Mouse (Mus musculus) Patski (cell line): ENCODE results near the gene Myh7. TPM values are rescaled to one million over a fixed set of nuclear protein-coding genes. Genes with fewer than 3 reads are reported as not detected.
"Not testable (repeated sequence)": the region's sequence is repeated elsewhere in the genome, so short reads cannot be mapped to it uniquely, and the experiment has no call there.

Experiments used
- ATAC-seq: fragments of 100-300 bp; one replicate; pipeline ENCODE4 v1.8.0; 2021
- CTCF ChIA-PET: fragments of 350-600 bp; sonication (Branson Sonifier 250); formaldehyde crosslinking; loops from one replicate; lab custom pipeline; 2022; ENCODE audit warnings: inconsistent platforms; lab: Charles Lee
- POLR2A ChIA-PET: fragments of 350-600 bp; sonication (Branson Sonifier 250); formaldehyde crosslinking; loops from one replicate; lab custom pipeline; 2022; ENCODE audit warnings: antibody characterized with exemption, inconsistent platforms; lab: Charles Lee
- DNase-seq: peaks from one replicate; pipeline ENCODE4 v3.0.0-alpha.2; 2011; ENCODE audit warnings: low read depth, low spot score
- H3K27me3 ChIP-seq: fragments of 371-371 bp; one replicate; pipeline ENCODE4 v1.5.1; 2021
- CTCF ChIP-seq: fragments of 100-300 bp; IDR thresholded peaks from one replicate; pipeline ENCODE4 v1.5.1; 2021
- in situ Hi-C: fragments of 300-500 bp; cut with MboI; formaldehyde crosslinking; loops from 3 replicates; pipeline ENCODE4 v1.11.1; 2018; ENCODE audit warnings: low pct_unique_long_range_greater_than_20kb, mixed read lengths
- polyA plus RNA-seq: library from polyadenylated mRNA; unstranded; gene quantifications from one replicate; pipeline ENCODE4 v1.2.3, GENCODE M21; 2021

The Myh7 gene
- polyA plus RNA-seq: 0.23 TPM

DNA sequence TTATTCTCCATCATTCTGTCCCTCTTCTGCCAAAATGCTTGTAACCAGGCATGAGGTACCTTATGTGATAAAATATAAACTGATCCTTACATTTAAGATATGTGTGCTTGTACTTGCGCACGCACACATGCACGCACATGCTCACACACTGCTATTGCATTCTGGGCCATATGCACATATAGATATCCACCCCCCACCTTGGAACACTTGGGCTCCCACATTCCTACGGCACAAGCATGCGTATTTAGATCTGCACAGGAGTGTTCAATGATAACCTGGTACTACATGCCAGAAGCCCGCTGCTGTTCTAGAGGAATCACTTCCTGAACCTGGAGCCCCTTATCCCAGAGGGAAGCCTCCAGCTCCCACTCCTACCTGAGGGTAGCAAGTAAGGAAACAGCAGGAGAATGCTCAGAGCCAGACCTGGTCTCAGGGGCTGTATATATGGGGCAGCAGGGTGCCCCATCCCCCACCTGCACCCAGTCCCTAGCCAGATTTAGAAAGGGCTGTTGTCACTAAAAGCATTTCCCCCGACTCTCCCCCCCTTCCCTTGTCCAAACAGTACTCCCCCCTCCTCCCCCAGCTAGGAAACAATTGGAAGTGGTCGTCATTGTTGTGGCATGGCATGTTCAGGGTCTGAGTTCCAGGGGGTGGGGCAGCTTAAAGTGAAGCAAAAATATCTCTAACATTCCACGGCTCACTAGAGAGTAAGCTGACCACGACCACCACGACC, at the start of gene Myh7:
Myh7 (minus strand) TSS at position 491 of the 733 bp plus-strand sequence.
- ChIA-PET POLR2A (no interaction called here), CTCF (no interaction called here)
- H3K27me3 ChIP-seq: peaks cover 17% of the 10 kb centered on the region
- ATAC-seq (no peak), DNase-seq (no peak)
- in situ Hi-C loops: no loop called here
- no peak for TF ChIP-seq CTCF

DNA sequence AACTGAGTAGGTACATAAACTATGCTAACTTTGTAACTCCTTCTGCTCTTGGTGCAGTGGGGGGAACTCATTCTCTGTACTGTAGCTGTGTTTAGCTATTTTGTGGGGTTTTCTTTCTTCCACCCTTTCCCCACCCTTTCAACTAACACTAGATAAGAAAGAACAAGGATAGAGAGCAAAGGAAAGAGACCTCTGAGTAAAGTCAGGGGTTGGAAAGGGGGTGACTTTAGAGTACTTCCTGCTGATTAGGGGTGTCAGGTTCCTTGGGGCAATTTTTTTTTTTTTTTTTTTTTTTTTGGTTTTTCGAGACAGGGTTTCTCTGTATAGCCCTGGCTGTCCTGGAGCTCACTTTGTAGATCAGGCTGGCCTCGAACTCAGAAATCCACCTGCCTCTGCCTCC, 49.3 kb upstream of the Myh7 start:
- DNase-seq, POLR2A ChIA-PET: not testable (repeated sequence)

DNA sequence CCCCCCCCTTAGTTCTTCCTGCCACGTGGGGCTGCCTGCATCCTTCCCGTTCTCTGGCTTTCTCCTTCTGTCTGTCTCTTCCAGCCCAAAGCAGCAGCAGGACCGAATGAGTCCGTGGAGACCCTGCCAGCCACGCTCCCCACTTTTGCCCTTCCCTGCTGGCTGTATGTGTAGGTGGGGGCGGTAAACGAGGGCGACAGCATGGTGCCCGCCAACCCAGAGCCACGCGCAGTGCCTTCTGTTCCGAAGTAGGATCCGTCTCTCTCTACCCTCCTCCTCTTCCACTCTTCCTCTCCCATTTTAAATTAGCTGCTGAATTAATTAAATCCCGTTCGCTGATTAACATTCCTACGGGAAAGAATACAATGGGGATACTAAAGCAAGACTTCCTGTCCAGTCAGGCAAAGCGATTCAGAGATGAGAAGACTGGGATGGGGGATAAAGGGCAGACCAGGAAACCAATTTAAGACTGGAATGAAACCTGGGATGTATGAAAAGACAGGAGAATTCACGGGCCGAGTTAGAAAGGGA, 38.3 kb upstream of the Myh7 start:
- DNase-seq: no peak
- ChIA-PET CTCF (interaction anchor here (1.0 kb wide), 2 partner anchors 17 to 87 kb away, joined by 3 read pairs; no protein-coding TSS in a partner anchor), POLR2A (interaction anchor here (1.0 kb wide), 1 partner anchor 31 kb away, joined by 3 read pairs; no protein-coding TSS in a partner anchor)
- no peak for TF ChIP-seq CTCF
- in situ Hi-C loops: no loop called here
- H3K27me3 ChIP-seq: no peaks in the 10 kb centered on the region
- no peak for ATAC-seq

More for the DNA sequence above, 49.3 kb upstream of the Myh7 start:
- CTCF ChIA-PET: interaction anchor here (1.2 kb wide), 1 partner anchor 9 kb away, joined by 3 read pairs; no protein-coding TSS in a partner anchor
- ATAC-seq, H3K27me3 ChIP-seq, in situ Hi-C loops: not testable (repeated sequence)

DNA sequence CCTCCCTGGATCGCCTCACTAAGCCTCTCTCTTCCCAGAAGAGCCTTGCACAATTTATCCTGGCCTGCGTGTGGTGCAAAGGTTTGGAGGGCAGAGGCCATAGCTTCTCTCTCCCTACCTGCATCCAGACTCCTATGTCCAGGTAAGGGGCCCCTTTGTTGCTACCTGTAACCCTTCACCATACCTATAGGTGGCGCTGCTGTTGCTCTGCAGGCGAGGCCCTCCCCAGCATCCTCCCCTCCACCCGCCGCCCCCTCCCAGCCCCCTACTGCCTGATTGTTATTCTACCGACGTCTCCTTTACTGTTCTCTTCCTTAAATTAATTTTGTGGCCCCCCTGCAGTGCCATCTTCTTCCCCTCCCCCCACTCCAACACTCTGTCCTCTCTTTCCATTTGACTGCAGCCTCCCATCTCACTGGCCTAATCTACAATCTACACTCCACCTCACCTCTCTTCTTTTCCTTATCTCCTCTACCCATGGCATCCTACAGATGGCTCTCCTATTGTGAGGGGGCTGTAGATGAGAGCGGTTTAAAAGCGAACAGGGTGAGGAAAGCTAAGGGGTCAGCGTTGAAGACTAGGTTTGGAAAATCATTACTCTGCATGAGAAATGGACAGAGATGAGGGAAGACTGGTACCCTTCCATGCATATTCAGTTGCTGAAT, 34.7 kb upstream of the Myh7 start:
- in situ Hi-C loops: loop anchor here (5.0 kb wide), 1 partner anchor 53 kb away; no protein-coding TSS in a partner anchor

DNA sequence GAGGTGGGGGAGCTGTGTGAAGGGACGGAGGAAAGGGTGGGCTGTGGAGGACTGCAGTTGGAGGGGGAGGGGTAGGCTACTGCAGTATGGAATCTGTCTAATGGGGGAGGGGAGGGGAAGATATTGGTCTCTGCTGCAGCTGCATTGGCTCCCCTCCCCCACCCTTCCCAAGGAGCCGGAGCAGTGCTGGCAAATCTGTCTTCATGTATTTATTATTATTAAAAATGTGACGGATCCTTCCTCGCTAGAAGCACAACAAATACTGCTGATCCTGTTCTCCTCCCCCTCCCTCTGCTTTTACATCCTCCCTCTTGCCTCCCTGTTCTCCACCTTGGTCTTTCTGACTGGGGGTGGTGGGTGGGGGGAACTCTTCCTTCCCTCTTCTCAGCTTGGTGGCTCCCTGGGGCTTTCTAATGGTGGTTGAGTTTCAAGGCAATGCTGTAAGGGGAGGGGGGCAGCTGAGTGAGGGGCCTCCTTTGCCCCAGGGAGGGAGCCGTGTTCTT, 34.0 kb upstream of the Myh7 start:
- no peak for DNase-seq
- ATAC-seq: no peak
- in situ Hi-C loops: loop anchor here (5.0 kb wide), 1 partner anchor 54 kb away; no protein-coding TSS in a partner anchor
- ChIA-PET POLR2A (interaction anchor here (0.7 kb wide), 1 partner anchor 56 kb away, joined by 4 read pairs; no protein-coding TSS in a partner anchor), CTCF (interaction anchor here (1.2 to 8.9 kb wide), 5 partner anchors 20 to 70 kb away, joined by 3 to 79 read pairs (median 10); no protein-coding TSS in a partner anchor)
- no peak for TF ChIP-seq CTCF
- no peaks in the 10 kb centered on the region for H3K27me3 ChIP-seq

More for the DNA sequence above, 34.7 kb upstream of the Myh7 start:
- ChIA-PET POLR2A (no interaction called here), CTCF (interaction anchor here (0.7 to 8.9 kb wide), 3 partner anchors 18 to 55 kb away, joined by 3 to 79 read pairs (median 10); no protein-coding TSS in a partner anchor)
- ATAC-seq: no peak
- DNase-seq: no peak
- TF ChIP-seq CTCF: peak; percentile 62
- no peaks in the 10 kb centered on the region for H3K27me3 ChIP-seq

DNA sequence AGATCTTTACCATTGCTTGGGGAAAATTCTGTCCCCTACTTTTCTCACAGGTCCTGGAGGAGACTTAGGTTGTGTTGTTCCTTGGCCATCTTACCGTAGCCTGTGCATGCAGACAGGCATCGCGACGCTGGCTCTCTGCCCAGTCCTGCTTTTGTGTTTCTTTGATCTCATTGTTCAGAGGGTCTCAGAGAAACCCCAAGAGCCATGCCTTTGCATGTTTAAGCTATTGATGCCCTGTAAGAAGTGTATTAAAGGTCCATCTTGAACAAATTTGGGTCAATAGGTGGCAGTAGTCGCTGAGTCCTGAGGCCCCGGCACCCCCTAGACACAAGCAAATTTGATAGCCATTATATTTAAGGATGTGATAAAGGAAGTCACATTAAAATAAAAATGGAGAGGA, 33.2 kb upstream of the Myh7 start:
- no peak for ATAC-seq
- TF ChIP-seq CTCF: peak; percentile 55
- no peak for DNase-seq
- in situ Hi-C loops: loop anchor here (5.0 kb wide), 1 partner anchor 55 kb away; no protein-coding TSS in a partner anchor
- ChIA-PET CTCF (interaction anchor here (1.0 to 8.9 kb wide), 7 partner anchors 13 to 70 kb away, joined by 3 to 79 read pairs (median 4); no protein-coding TSS in a partner anchor), POLR2A (interaction anchor here (0.6 to 0.7 kb wide), 2 partner anchors 51 to 320 kb away, joined by 3 read pairs; no protein-coding TSS in a partner anchor)
- no peaks in the 10 kb centered on the region for H3K27me3 ChIP-seq

DNA sequence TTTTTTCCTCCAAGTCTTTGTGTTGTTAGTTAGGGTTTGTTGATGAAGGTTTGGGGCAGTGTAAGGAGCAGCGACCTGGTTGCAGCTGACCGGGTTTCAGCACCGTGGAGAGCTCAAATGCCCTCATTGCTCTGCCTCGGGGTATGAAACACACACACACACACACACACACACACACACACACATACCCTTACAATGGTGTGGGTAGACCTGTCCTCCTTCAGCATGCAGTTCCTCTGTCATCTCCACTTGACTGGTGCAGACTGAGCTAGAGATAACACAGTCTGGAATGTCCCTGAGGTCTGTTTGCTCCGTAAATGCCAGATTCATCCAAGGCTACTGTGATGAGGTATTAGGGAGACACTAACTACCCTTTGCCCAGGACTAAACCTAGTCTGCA, 32.8 kb upstream of the Myh7 start:
- CTCF ChIA-PET: interaction anchor here (1.0 to 8.9 kb wide), 7 partner anchors 14 to 71 kb away, joined by 3 to 79 read pairs (median 4); no protein-coding TSS in a partner anchor
- no peaks in the 10 kb centered on the region for H3K27me3 ChIP-seq
- TF ChIP-seq CTCF: no peak
- no peak for ATAC-seq
- POLR2A ChIA-PET: interaction anchor here (0.6 to 0.7 kb wide), 3 partner anchors 10 to 320 kb away, joined by 3 read pairs; no protein-coding TSS in a partner anchor
- DNase-seq: no peak
- in situ Hi-C loops: loop anchor here (5.0 kb wide), 1 partner anchor 55 kb away; no protein-coding TSS in a partner anchor

DNA sequence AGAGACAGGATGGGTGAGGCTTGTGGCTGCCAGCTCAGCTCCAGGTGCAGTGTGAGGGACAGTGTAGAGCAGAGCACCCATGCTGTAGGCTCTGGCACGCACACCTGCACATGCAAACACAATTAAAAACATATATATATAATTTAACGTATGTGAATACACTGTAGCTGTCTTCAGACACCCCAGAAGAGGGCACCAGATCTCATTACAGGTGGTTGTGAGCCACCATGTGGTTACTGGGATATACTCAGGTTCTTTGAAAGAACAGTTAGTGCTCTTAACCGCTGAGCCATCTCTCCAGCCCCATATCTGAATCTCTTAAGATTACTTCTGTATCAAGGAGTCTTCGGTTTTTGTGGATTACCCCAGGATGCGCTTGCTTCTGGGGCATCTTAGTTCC, 31.1 kb upstream of the Myh7 start:
- ATAC-seq: no peak
- POLR2A ChIA-PET: interaction anchor here (0.6 kb wide), 1 partner anchor 62 kb away, joined by 3 read pairs; no protein-coding TSS in a partner anchor
- CTCF ChIA-PET: interaction anchor here (1.1 to 8.9 kb wide), 5 partner anchors 12 to 76 kb away, joined by 3 to 79 read pairs (median 4); no protein-coding TSS in a partner anchor
- in situ Hi-C loops: loop anchor here (5.0 kb wide), 1 partner anchor 57 kb away; no protein-coding TSS in a partner anchor
- no peak for TF ChIP-seq CTCF
- no peak for DNase-seq
- no peaks in the 10 kb centered on the region for H3K27me3 ChIP-seq

DNA sequence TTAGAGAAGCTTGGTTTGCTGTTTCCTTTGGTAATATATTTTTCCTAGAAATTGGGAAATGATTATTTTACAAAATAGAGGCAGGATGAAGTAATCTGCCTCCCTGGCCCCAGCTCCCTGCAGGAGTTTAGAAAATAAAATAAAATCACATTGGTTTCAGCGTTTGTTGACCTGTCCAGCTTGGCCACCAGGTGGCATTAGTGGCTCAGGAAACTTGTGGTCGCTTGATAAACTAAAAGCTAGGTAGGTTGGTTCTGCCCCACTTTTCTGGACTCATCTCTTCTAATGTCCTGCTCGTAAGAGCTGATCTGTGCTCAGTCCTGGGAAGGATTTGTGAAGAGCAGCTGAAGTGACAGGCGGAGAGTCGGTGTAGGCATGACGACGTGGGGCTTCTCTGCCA, 29.8 kb upstream of the Myh7 start:
- peak; percentile 64 for TF ChIP-seq CTCF
- DNase-seq: peak; percentile 24
- in situ Hi-C loops: no loop called here
- ChIA-PET CTCF (interaction anchor here (0.8 to 8.9 kb wide), 14 partner anchors 9 to 76 kb away, joined by 3 to 79 read pairs (median 4); partner anchors contain the start of gene Ngdn), POLR2A (interaction anchor here (0.9 kb wide), 1 partner anchor 70 kb away, joined by 3 read pairs; the partner anchor contains the start of gene Thtpa)
- ATAC-seq: no peak
- H3K27me3 ChIP-seq: no peaks in the 10 kb centered on the region
